Mouse (Mus musculus): ENCODE measurements at regions not wholly inside any gene's neighbourhood (a gene's known extent, or its start where the extent isn't known, plus 50 kb on each side); places are given as distances from the start of the nearest gene placed in this dataset.

DNA sequence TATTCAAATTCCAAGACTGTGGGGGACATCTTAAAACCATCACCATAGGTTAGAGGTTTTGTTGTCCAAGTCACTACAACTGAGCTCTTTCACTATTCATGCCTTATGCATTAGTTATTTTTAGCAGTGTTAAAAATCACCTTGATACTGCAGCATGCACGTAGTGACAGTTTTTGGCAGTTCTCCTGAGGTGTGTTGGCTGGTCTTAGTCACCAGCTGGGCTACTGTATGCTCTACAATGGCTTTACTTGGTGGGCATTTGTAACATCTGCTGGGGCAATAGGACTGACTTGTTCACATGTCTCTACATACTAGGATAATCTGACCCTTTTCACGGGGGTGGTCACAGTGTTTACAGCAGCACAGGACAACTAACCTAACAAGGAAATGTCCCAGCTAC, 101.6 kb upstream of the Ntm start:
- no peak for TF ChIP-seq CTCF (IDR thresholded peaks at IDR 0.05 in 2 of 3, conservative IDR thresholded peaks at IDR 0.05 in 1 of 3; ENCODE audit: control insufficient read depth in 1 of 3, insufficient read depth in 1 of 3, low read depth in 2 of 3, low read length in 3 of 3, poor library complexity in 1 of 3, severe bottlenecking in 1 of 3)
- no peak for TF ChIP-seq TCF12 (IDR thresholded peaks at IDR 0.05; ENCODE audit: low read depth, low read length)
- no peak for TF ChIP-seq CHD2 (IDR thresholded peaks at IDR 0.05; ENCODE audit: low read length)
- no peak for TF ChIP-seq E2F4 (IDR thresholded peaks at IDR 0.05; ENCODE audit: borderline replicate concordance, low read depth, low read length)
- TF ChIP-seq NELFE (IDR thresholded peaks at IDR 0.05; ENCODE audit: low read depth, low read length) = no peak
- TF ChIP-seq ZNF384 (IDR thresholded peaks at IDR 0.05; ENCODE audit: low read depth, low read length) = no peak
